Comparison of ENCODE assay signal across 17 mouse cellular contexts in genomic region chr2:137107946-137108345, GRCm38 (mm10). TPM values are rescaled to one million over a fixed set of nuclear protein-coding genes. Genes with fewer than 3 reads are reported as not detected.
DNase-seq lines count a peak whose midpoint lies in the region; ATAC-seq and TF ChIP-seq lines count a peak whose summit lies in the region.
"Had no signal": no experiment of that assay in that cellular context is flagged by ENCODE, and none has a peak within 500 bp of the region (broad histone marks: within the 10 kb centered on the region; RNA-seq: fewer than 3 reads in every experiment).

No protein-coding gene starts in this region.

- peaks cover 36% of the 10 kb centered on the region for H3K36me3 ChIP-seq in heart, embryonic 12.5 days
- peaks cover 20% of the 10 kb centered on the region for H3K36me3 ChIP-seq in kidney, postnatal 0 days (ENCODE audit: insufficient read depth, low read length)
- H3K36me3 ChIP-seq in embryonic facial prominence, embryonic 10.5 days (replicated peaks): peaks cover 43% of the 10 kb centered on the region

- peak overlapping the region; percentile 53 for H3K27ac ChIP-seq in heart, embryonic 12.5 days (ENCODE audit: poor library complexity, severe bottlenecking)
- H3K27ac ChIP-seq in kidney, postnatal 0 days: no peak overlapping the region
- peak overlapping the region; percentile 72 for H3K27ac ChIP-seq in embryonic facial prominence, embryonic 10.5 days (replicated peaks)
- H3K27ac ChIP-seq in embryonic fibroblast, embryonic 13.5 days (ENCODE audit: insufficient read depth, low read length): peak overlapping the region; percentile 24
- H3K27ac ChIP-seq: layer of hippocampus, adult 2 months; left cerebral cortex, adult 2 months had no signal

- TF ChIP-seq CTCF in kidney, postnatal 0 days (IDR thresholded peaks at IDR 0.05; ENCODE audit: low read depth): no peak
- TF ChIP-seq CTCF in embryonic fibroblast, embryonic 13.5 days (IDR thresholded peaks at IDR 0.05; ENCODE audit: borderline replicate concordance, insufficient read depth, low read length): no peak

- TF ChIP-seq POLR2A in embryonic fibroblast, embryonic 13.5 days (IDR thresholded peaks at IDR 0.05; ENCODE audit: low read depth, low read length): no peak

- WGBS in heart, embryonic 12.5 days: 29% methylated on average over 8 of the region's 8 CpGs
- 46% methylated on average over 8 of the region's 8 CpGs for WGBS in kidney, postnatal 0 days
- WGBS in embryonic facial prominence, embryonic 10.5 days: 72% methylated on average over 8 of the region's 8 CpGs

- intact Hi-C loops in heart, postnatal 25 days (cut with DNase I): no loop called here
- intact Hi-C loops in gastrocnemius, postnatal 14 days (cut with DNase I; ENCODE audit: low total_unique reads): no loop called here

- peaks cover 68% of the 10 kb centered on the region for H3K4me1 ChIP-seq in heart, embryonic 12.5 days (replicated peaks)
- H3K4me1 ChIP-seq in kidney, postnatal 0 days (replicated peaks; ENCODE audit: insufficient read depth, low read length): peaks cover 32% of the 10 kb centered on the region
- peaks cover 64% of the 10 kb centered on the region for H3K4me1 ChIP-seq in embryonic facial prominence, embryonic 10.5 days
- H3K4me1 ChIP-seq in embryonic fibroblast, embryonic 13.5 days (ENCODE audit: control insufficient read depth, insufficient read depth, low read length): peaks cover 3% of the 10 kb centered on the region
- H3K4me1 ChIP-seq: megakaryocyte, embryonic 14.5 days had no signal

- DNase-seq in heart, postnatal 25 days (ENCODE audit: low spot score): no peak
- no peak for DNase-seq in kidney, postnatal 0 days (ENCODE audit: low spot score)
- no peak for DNase-seq in kidney, postnatal 10 days
- peak; percentile 7 for DNase-seq in embryonic facial prominence, embryonic 10.5 days (ENCODE audit: low spot score)
- no peak for DNase-seq in thymus, postnatal 4 days
- DNase-seq in gastrocnemius, postnatal 14 days: no peak
- DNase-seq: adrenal gland, postnatal 36 days; cerebellum, postnatal 36 days; kidney, adult 18-20 months; liver; lung, adult 2 months; thymus, adult 18-20 months had no signal

- peak overlapping the region; percentile 37 for H3K4me2 ChIP-seq in heart, embryonic 12.5 days
- peak overlapping the region; percentile 40 for H3K4me2 ChIP-seq in kidney, postnatal 0 days (ENCODE audit: low read length)

- no peak for ATAC-seq in heart, embryonic 12.5 days (ENCODE audit: insufficient number of reproducible peaks, low FRiP score)
- no peak for ATAC-seq in kidney, postnatal 0 days (replicated peaks; ENCODE audit: low FRiP score, low read depth)

- no peaks in the 10 kb centered on the region for H3K27me3 ChIP-seq in heart, embryonic 12.5 days (replicated peaks)
- H3K27me3 ChIP-seq in kidney, postnatal 0 days (ENCODE audit: insufficient read depth, low read length): no peaks in the 10 kb centered on the region
- no peaks in the 10 kb centered on the region; the same call in 1 of the 2 replicates for H3K27me3 ChIP-seq in embryonic facial prominence, embryonic 10.5 days (replicated peaks; ENCODE audit: low read depth, poor library complexity, severe bottlenecking)

- no peak overlapping the region for H3K9ac ChIP-seq in heart, embryonic 12.5 days
- no peak overlapping the region for H3K9ac ChIP-seq in kidney, postnatal 0 days (ENCODE audit: low read depth, low read length)

- no peaks in the 10 kb centered on the region for H3K9me3 ChIP-seq in heart, embryonic 12.5 days (replicated peaks)
- H3K9me3 ChIP-seq in kidney, postnatal 0 days (replicated peaks; ENCODE audit: low read length): no peaks in the 10 kb centered on the region
- H3K9me3 ChIP-seq in embryonic facial prominence, embryonic 10.5 days: no peaks in the 10 kb centered on the region
- H3K9me3 ChIP-seq: megakaryocyte, embryonic 14.5 days had no signal

- H3K4me3 ChIP-seq in heart, embryonic 12.5 days: no peak overlapping the region
- no peak overlapping the region for H3K4me3 ChIP-seq in kidney, postnatal 0 days (replicated peaks; ENCODE audit: low read depth, low read length)
- no peak overlapping the region for H3K4me3 ChIP-seq in embryonic facial prominence, embryonic 10.5 days
- no peak overlapping the region for H3K4me3 ChIP-seq in embryonic fibroblast, embryonic 13.5 days (ENCODE audit: insufficient read depth, low read length)
- H3K4me3 ChIP-seq: layer of hippocampus, adult 2 months; left cerebral cortex, adult 2 months; megakaryocyte, embryonic 14.5 days had no signal

RNA-seq across cellular contexts. Expression of gene Jag1, which starts 8.5 kb away (rescaled TPM):
- polyA plus RNA-seq in heart, embryonic 12.5 days (2016; fragmentation: Nextera tagmentation; extraction: Ambion mirVana): 26.2 and 26.6 TPM in 2 replicates
- total RNA-seq in heart, postnatal 25 days (2021): 10 to 100 TPM; 10.5 to 13.4 TPM
- 44.6 and 47.6 TPM in 2 replicates for polyA plus RNA-seq in kidney, postnatal 0 days (2015; fragmentation: Nextera tagmentation; extraction: Ambion mirVana)
- polyA plus RNA-seq in embryonic facial prominence, embryonic 10.5 days (2016; fragmentation: Nextera tagmentation; extraction: Ambion mirVana): 18.4 and 22.2 TPM in 2 replicates
- 48.2 and 67.6 TPM in 2 replicates for polyA plus RNA-seq in embryonic fibroblast, embryonic 13.5 days (2011; ENCODE audit: insufficient read length, low read depth, missing spikeins)
- total RNA-seq in gastrocnemius, postnatal 14 days (2021): 10 to 100 TPM in 1 of 2 experiments, 1 to 10 TPM in 1; 9.5 to 11.4 TPM
